Mouse (Mus musculus) forebrain, embryonic 16.5 days (tissue): ENCODE measurements around the gene Phf14. TPM values are rescaled to one million over a fixed set of nuclear protein-coding genes. Genes with fewer than 3 reads are reported as not detected.

Source experiments
- ATAC-seq: fragments of 200-750 bp; cut with Nextera tagmentation; 2 replicates; pipeline ENCODE4 v1.8.0; 2017; ENCODE audit warnings: mild to moderate bottlenecking, moderate library complexity
- H3K27ac ChIP-seq: fragments of 300-500 bp; sonication (generic); 2 replicates; pipeline ENCODE4 v1.5.1; 2014; ENCODE audit warnings: low read length, control low read depth
- H3K27me3 ChIP-seq: fragments of 300-500 bp; sonication (generic); replicated peaks from 2 replicates; pipeline ENCODE4 v1.6.1; 2014; ENCODE audit warnings: low read length; ENCODE audit not compliant: control insufficient read depth, insufficient read depth
- H3K36me3 ChIP-seq: fragments of 300-500 bp; sonication (generic); 2 replicates; pipeline ENCODE4 v1.6.1; 2014; ENCODE audit not compliant: control insufficient read depth, insufficient read depth
- H3K4me1 ChIP-seq: fragments of 300-500 bp; sonication (generic); replicated peaks from 2 replicates; pipeline ENCODE4 v1.6.1; 2014; ENCODE audit warnings: low read length; ENCODE audit not compliant: control insufficient read depth, insufficient read depth
- H3K4me2 ChIP-seq: fragments of 300-500 bp; sonication (generic); 2 replicates; pipeline ENCODE4 v1.6.1; 2014; ENCODE audit warnings: mild to moderate bottlenecking, low read length, control low read depth
- H3K4me3 ChIP-seq: fragments of 300-500 bp; sonication (generic); replicated peaks from 2 replicates; pipeline ENCODE4 v1.5.1; 2014; ENCODE audit warnings: mild to moderate bottlenecking, low read length, control low read depth
- H3K9ac ChIP-seq: fragments of 300-500 bp; sonication (generic); replicated peaks from 2 replicates; pipeline ENCODE4 v1.6.1; 2014; ENCODE audit warnings: low read depth, low read length, control low read depth
- H3K9me3 ChIP-seq: fragments of 300-500 bp; sonication (generic); 2 replicates; pipeline ENCODE4 v1.6.1; 2016; ENCODE audit warnings: low read length; ENCODE audit not compliant: control insufficient read depth
- WGBS: fragments of 180-500 bp; shearing (Covaris S2); extraction: QIAGEN DNeasy Blood & Tissue Kit; methylation state at CpG from one replicate; pipeline ENCODE4 v1.1.7; 2014; 5-methylcytosine and 5-hydroxymethylcytosine counted together
- polyA plus RNA-seq: library from polyadenylated mRNA; unstranded; fragments of >200 nt; fragmentation: Nextera tagmentation; extraction: Ambion mirVana; gene quantifications from 2 replicates; pipeline ENCODE4 v1.2.1, GENCODE M21; 2015

Phf14 gene
- polyA plus RNA-seq, 1 experiment from 2014 or later, result 78.4 TPM

GRCm38 (mm10) chr6:12095716-12096115, 188.1 kb downstream of the Phf14 start:
- H3K4me3 ChIP-seq, result no peak overlapping the region
- ATAC-seq, result no peak
- no peaks in the 10 kb centered on the region for H3K4me1 ChIP-seq
- no peaks in the 10 kb centered on the region for H3K27me3 ChIP-seq
- H3K36me3 ChIP-seq, result no peaks in the 10 kb centered on the region
- H3K9ac ChIP-seq, result no peak overlapping the region
- H3K4me2 ChIP-seq, result no peak overlapping the region
- H3K27ac ChIP-seq, result no peak overlapping the region
- no peaks in the 10 kb centered on the region for H3K9me3 ChIP-seq
- 82% methylated on average over 1 of the region's 1 CpGs for WGBS

DNA sequence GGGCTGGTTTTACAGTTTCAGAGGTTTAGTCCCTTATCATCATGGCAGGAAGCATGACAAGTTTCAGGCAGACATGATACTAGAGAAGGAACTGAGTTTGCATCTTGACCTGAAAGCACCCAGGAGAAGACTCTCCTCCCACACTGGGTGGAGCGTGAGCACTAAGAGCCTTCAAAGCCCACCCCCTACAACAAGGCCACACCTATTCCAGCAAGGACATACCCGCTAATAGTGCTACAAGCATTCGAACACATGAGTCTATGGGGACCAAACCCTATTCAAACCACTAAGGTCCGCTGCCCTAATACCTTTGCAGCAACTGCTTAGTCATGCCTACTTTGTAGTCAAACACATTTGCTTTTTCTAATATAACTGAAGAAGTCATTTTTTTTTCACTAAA, 189.5 kb downstream of the Phf14 start:
- no peaks in the 10 kb centered on the region for H3K27me3 ChIP-seq
- WGBS, result 53% methylated on average over 4 of the region's 4 CpGs
- no peak overlapping the region for H3K4me3 ChIP-seq
- H3K4me1 ChIP-seq, result no peaks in the 10 kb centered on the region
- no peak overlapping the region for H3K9ac ChIP-seq
- H3K4me2 ChIP-seq, result no peak overlapping the region
- no peaks in the 10 kb centered on the region for H3K9me3 ChIP-seq
- H3K36me3 ChIP-seq, result no peaks in the 10 kb centered on the region
- no peak overlapping the region for H3K27ac ChIP-seq
- ATAC-seq, result no peak

DNA sequence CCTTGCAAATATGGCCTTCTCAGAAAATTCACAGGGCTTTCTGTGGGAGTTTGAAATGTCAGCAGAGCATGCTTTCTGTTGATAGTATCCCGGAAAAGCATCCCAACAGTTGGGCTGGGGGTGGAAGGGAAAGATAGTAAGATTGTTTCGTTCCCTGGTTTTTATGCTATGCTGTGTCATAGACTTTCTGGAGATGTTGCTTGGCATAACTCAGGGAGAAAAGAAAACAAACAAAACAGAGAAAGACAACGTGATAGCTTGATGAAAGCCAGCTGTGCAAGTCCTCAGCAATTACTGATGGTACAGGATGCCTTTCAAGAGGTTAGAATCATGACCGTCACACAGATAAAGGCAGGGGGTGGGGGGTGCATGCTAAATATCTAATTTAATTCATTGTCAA, 197.5 kb downstream of the Phf14 start:
- H3K9me3 ChIP-seq, result no peaks in the 10 kb centered on the region
- no peak overlapping the region for H3K4me2 ChIP-seq
- H3K4me1 ChIP-seq, result no peaks in the 10 kb centered on the region
- whole genome bisulfite sequencing, result 64% methylated on average over 4 of the region's 4 CpGs
- H3K36me3 ChIP-seq, result no peaks in the 10 kb centered on the region
- no peak overlapping the region for H3K9ac ChIP-seq
- no peak overlapping the region for H3K27ac ChIP-seq
- H3K27me3 ChIP-seq, result no peaks in the 10 kb centered on the region
- ATAC-seq, result no peak
- H3K4me3 ChIP-seq, result no peak overlapping the region

GRCm38 (mm10) chr6:12107326-12107725, 199.7 kb downstream of the Phf14 start:
- no peaks in the 10 kb centered on the region for H3K36me3 ChIP-seq
- no peak overlapping the region for H3K9ac ChIP-seq
- H3K4me3 ChIP-seq, result no peak overlapping the region
- WGBS, result 70% methylated on average over 10 of the region's 10 CpGs
- H3K4me2 ChIP-seq, result no peak overlapping the region
- H3K27me3 ChIP-seq, result no peaks in the 10 kb centered on the region
- ATAC-seq, result no peak
- no peaks in the 10 kb centered on the region for H3K9me3 ChIP-seq
- no peak overlapping the region for H3K27ac ChIP-seq
- no peaks in the 10 kb centered on the region for H3K4me1 ChIP-seq

DNA sequence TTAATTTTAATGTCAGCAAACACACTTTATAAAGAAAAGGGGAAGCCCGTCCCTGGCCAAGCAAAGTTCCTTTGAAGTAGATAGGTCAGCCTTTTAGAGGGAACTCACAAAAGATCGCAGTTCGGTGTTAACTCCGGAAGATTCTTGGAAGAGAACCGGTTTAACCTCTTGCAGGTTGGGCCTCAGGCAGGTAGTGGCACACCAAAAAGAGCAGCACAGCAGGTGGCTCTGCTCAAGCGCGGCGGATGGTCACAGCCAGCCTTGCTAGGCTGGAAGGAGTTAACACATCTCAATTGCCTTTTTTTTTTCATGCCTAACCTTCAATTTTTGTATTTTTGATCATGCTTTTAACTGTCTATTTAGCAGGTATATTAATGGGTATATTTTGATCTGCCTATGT, 200.2 kb downstream of the Phf14 start:
- Histone ChIP-seq H3K4me3 (no peak overlapping the region), H3K4me2 (no peak overlapping the region), H3K36me3 (no peaks in the 10 kb centered on the region), H3K27ac (no peak overlapping the region), H3K4me1 (no peaks in the 10 kb centered on the region), H3K9me3 (no peaks in the 10 kb centered on the region), H3K27me3 (no peaks in the 10 kb centered on the region), H3K9ac (no peak overlapping the region)
- ATAC-seq, result no peak
- WGBS, result 24% methylated on average over 8 of the region's 8 CpGs

- Histone ChIP-seq H3K36me3 (no peaks in the 10 kb centered on the region), H3K9me3 (no peaks in the 10 kb centered on the region), H3K4me1 (peaks cover 14% of the 10 kb centered on the region), H3K27ac (peak overlapping the region; percentile 46), H3K27me3 (no peaks in the 10 kb centered on the region), H3K9ac (no peak overlapping the region), H3K4me2 (no peak overlapping the region), H3K4me3 (no peak overlapping the region)
- 37% methylated on average over 11 of the region's 11 CpGs for WGBS
- ATAC-seq, result peak; percentile 43
These were observed 209.6 kb downstream of the Phf14 start for GRCm38 (mm10) chr6:12116926-12117818.

GRCm38 (mm10) chr6:12117819-12118570, 210.4 kb downstream of the Phf14 start:
- H3K4me1 ChIP-seq, result peaks cover 14% of the 10 kb centered on the region
- no peaks in the 10 kb centered on the region for H3K9me3 ChIP-seq
- no peak overlapping the region for H3K9ac ChIP-seq
- no peaks in the 10 kb centered on the region for H3K36me3 ChIP-seq
- H3K4me2 ChIP-seq, result peak overlapping the region; percentile 25
- peak overlapping the region; percentile 46 for H3K27ac ChIP-seq
- no peaks in the 10 kb centered on the region for H3K27me3 ChIP-seq
- no peak overlapping the region for H3K4me3 ChIP-seq
- 15% methylated on average over 9 of the region's 9 CpGs for WGBS
- peak; percentile 88 for ATAC-seq

- Histone ChIP-seq H3K4me2 (no peak overlapping the region), H3K4me1 (peaks cover 8% of the 10 kb centered on the region), H3K9me3 (no peaks in the 10 kb centered on the region), H3K36me3 (no peaks in the 10 kb centered on the region), H3K27me3 (no peaks in the 10 kb centered on the region), H3K27ac (no peak overlapping the region), H3K9ac (no peak overlapping the region), H3K4me3 (no peak overlapping the region)
- no peak for ATAC-seq
These were observed 215.2 kb downstream of the Phf14 start for GRCm38 (mm10) chr6:12122759-12123158.

DNA sequence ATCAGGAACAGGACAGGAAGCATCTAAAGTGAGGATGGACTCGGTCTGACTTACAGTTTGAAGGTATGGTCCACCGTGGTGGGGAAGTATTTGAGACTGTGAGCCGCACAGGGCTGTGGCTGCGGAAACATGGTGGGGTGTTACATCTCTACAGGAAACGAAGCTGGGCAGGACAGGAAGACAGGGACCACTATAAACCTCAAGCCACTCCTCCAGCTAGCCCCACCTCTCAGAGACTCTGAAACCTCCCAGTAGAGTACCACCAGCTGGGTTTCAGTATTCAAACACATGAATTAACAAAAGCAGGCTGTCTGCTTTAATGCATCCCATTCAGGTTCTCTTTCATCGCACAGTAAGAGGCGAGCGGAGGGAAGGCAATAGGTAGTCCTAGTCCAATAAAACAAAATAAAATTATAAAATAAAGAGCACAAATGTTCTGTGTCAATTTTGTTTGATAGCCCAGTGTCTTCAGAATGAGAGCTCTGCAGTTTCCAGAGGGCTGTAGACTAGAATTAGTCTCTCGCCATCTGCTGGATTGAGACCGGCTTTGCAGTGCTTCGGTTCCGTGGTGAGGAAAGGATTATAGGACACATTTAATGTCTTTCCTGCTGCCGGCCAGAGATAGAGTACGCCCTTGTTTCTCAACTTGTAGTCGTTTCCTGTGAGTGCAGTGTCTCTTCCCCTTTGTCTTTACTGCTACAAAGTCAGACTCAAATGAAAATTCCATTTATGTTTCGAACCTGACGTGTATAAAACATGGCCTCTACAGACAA, 217.6 kb downstream of the Phf14 start:
- 0 out of 2 replicates have a peak, but pooled peaks cover 2% of the 10 kb centered on the region for H3K4me1 ChIP-seq
- ATAC-seq, result peak; percentile 94
- WGBS, result 31% methylated on average over 17 of the region's 17 CpGs
- H3K9ac ChIP-seq, result no peak overlapping the region
- H3K4me3 ChIP-seq, result no peak overlapping the region
- H3K36me3 ChIP-seq, result no peaks in the 10 kb centered on the region
- no peaks in the 10 kb centered on the region for H3K9me3 ChIP-seq
- H3K4me2 ChIP-seq, result no peak overlapping the region
- H3K27ac ChIP-seq, result no peak overlapping the region
- H3K27me3 ChIP-seq, result no peaks in the 10 kb centered on the region
